Mouse (Mus musculus) urinary bladder, adult 18-20 months (tissue): Measurements from ENCODE around the gene Agbl1.
"Not testable (repeated sequence)": the region's sequence is repeated elsewhere in the genome, so short reads cannot be mapped to it uniquely, and the experiment has no call there.

ENCODE experiments used
- DNase-seq, 2 experiments: peaks; one replicate each; pipeline ENCODE4 v3.0.0; 2022; ENCODE audit warnings: low spot score in 2 of 2, mixed read lengths in 2 of 2

Gene Agbl1

DNA sequence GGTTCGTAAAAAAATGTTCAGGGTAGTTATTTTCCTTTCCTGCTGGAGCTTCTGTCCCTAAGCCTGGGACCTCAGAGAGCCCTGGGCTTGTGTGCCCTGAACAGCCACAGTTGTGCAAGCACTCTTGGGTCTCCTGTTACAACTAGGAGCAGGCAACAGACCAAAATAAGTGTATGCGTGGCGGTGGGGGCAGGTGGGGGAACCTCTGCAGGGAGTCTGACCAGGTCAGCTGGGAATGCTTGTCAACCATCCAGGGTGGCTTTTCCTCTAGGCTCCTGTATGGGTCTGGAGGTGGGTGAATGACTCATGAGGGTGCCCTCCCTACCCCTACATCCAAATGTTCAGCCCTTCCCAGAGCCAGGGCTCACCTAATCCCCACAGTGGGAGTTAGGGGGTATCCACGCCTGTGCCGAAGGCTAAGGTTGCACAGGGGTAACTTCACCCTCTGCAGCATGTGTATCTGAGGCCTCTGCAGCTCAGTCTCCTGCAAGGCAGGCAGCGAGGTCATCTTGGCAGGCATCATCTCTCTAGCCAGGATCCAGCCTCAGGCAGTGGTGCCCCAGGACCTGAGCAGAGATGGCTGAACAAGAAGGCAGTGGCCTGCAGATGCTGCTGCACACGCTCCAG, at the start of gene Agbl1:
Gene Agbl1, plus strand, starts transcription at position 577 of the 627 bp plus-strand sequence.
- no peak for DNase-seq

DNA sequence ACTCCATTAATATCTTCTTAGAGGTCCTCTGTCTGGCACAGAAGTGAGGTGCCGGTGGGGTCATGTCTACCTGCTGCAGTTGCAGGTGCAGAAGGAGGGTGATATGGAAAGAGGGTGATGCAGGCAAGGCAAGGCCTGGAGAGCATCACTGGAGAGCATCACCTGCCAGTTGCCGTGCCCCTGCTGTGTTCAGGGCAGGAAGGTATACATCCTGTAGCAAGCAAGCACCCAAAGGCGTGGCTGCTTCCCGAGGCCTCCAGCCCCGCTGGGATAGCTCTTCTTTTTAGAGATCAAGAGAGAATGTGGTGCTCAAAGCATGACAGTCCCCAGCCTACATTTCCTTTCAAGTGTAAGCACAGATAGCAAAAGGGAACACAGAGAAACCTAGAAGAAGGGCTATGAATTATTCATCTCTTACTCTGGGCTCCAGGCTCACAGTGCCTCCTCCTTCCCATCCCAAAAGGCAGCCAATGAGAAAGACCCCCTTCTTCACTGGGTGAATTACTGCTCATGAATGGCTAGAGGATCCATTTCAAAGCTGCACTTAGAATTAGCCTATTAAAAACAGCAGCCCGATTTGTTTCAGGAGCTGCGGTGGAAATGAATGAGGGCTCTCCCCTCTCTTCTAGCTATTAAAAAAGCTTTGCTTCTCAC, 44.6 kb upstream of the Agbl1 start:
- DNase-seq = no peak

DNA sequence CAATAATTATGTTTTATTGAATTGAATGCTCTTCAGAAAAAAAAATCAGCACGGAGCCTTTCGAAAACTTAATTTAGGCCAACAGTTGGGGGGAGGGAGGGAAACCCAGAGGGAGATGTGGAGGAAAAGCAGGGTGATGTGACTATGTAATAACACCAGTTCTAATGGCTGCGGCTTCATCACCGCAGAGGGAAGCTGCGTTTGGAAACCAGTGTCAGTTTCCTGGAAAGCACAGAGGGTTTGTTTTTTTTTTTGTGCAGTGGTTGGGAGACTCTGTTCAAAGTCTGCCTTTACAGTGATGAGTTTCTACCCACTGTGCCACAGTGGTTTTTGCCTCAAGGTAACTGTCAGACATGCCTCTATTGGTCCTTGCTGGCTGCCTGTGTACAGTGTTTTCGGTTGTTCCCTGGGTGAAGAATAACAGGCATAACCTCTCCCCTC, 44.0 kb upstream of the Agbl1 start:
- DNase-seq = no peak

DNA sequence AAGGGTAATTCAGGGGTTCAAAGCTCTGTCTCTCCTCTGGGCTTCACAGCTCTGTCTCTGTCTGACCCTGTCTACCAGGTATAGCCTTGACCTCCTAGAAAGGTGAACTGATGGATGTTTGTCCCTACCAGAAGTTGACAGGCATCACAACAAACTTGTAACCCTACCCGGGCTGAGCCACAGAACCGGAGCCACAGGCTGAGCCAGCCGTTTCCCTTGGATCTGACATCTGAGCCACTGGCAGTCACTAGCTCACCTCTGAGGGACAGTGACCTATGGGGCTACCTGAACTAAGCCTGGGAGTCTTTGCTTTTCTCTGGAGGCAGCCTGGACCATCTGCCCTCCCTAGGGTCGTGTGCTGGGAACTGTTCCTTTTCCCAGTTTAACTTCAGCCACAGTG, 11.1 kb upstream of the Agbl1 start:
- DNase-seq = no peak

DNA sequence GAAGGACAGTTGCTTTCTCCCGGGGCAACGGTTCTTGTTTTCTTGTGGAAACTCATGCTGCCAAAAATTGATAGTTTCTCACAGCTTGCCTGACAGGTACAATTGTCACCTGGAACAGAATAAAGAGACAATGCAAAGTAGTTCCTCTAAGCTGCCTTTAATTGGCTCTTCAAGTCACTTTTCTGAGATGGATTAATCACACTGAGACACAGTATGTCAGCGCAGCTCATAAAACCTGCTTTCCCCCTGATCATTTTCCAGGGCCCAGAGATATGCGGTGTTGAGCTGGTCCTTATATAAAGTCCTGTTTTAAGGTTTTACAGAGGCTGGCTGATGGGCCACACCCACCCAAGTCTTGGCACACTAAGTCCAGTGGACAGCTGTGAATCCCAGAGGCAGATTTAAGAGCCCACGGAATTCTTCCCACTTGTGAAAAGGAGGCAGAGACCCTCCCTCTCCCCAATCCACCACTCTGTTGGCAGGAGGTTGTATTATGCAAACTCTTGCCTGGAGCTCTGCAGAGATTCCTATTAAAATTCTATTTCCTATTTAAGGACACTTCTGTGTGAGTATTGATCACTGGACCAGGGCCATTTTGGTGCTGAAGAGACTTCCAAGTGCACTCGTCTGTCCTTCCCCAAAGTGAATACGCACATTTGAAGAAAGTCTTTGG, 9.8 kb upstream of the Agbl1 start:
- no peak for DNase-seq

DNA sequence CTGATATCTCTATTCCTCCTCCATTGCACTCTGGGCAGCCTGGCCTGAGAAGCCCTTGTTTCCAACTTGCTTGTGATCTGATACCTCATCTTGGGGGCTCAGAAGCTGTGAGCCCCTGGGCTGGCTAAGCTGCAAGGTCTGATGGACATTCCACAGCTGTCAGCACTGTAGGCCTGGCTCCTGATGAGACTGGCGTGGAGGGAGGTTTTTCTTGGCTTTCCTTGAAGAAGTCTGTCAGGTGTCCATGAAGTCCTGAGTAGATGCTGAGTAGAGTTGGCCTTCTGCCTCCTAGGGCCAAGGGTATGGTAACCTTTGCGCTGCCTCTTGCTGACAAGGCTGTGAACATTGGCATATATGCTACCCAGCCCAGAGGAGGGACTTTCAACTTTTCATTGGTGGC, 7.0 kb upstream of the Agbl1 start:
- DNase-seq = no peak

DNA sequence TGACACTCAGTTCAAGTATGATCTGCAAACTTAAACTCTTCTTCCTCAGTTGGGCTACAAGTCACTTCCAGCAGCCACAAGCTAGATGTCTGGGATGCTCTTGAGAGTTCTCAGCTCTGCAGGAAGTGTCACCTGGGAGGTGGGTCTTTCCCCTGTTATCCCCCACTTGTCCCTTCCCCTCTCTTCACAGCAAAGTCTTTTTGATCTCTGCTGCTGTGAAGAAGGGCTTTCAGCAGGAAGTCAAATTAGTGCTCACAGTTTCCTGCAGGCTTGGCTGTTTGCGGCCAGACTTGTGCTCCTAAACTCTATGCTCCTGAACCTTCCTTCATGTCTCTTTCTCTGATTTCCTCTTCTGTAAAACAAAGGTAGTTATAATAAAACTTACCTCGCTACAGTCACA, 806 bp upstream of the Agbl1 start:
- no peak for DNase-seq

DNA sequence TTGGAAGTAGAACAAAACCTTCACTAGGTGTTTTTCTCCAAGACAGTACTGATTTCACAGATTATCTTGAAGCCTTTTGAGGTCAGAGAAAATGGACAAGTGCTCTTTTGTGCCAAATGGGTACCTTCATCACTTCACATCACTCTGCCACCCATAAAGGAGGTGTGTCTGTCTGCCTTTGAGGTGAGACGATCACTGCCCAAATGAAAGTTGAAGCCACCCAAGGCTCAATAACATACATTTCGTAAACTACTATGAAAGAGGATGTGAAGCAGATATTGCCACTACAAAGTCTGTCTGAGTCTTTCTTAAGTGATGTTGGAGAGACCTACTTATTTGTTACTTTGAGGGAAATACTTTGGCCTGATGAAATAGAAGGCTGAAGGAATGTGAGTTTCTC, 4.6 kb downstream of the Agbl1 start:
- no peak for DNase-seq

DNA sequence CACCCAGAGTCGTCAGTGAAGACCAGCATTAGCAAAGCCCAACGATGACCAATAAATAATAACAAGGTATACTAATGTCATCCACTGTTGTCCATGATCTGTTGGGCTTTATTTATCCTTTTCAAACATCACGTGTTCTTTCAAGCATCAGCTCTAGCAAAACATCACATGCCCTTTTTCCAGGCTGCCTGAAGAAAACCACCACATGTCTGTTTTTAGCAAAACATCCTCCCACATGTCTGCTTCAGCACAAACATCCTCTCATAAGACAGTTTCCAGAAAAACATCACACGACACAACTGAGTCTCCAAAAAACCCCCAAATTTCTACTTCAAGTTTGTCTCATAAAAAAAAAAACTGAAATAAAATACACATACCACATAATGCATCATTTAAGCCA, 7.8 kb downstream of the Agbl1 start:
- no peak for DNase-seq

DNA sequence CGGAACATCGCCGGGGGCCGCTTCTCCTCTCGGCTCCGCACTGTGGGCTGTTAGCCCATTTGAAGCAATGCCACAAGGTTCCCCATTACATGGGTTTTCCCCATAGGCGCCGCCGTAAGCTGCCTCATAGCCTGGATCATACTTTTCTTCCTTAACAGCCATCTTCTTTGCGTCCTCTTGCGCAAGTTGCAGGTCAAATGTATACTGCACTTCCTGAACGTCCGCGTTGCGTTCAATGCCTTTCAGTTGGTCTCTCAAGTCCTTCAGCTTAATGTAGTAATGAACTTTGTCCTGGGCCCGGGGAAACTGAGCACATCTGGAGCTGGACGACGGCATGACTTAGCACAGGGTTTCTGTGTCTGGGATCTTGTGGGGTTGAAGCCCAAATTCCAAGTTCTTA, 15.2 kb downstream of the Agbl1 start:
- not testable (repeated sequence) for DNase-seq

DNA sequence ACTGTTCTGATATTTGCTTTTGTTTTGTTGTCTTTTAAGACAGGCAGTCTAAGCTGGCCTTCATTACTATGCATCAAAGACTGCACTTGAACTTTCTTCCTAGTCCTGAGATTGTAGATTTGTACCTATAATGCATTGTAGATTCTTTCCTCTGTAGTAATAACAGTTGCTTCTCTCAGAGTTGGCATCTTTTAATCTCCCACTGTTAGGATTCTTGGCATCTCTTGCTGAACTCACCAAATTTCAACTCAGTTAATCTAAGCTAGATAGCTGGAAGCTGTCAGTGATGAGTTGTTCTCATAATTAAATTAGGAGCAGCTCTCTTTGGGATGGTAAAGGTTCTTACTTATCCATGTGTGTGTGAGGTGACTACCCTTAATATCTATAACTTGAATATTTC, 45.4 kb downstream of the Agbl1 start:
- no peak for DNase-seq

DNA sequence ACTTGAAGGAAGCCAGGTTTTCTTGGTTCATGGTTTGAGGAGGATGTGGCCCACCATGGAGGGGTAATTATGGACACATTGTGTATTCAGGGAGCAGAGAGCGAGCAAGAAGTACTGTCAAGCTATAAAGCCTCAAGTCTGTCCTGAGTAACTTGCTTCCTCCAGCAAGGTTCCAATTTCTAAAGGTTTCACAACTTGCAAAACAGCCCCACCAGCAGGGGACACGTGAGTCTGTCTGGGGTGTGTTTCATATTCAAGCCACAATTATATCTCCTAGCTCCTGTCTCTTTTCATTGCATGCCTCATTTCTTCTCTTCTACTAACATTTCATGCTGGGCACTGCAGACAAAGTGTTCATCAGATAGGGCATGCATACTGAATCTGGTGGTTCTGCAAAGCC, 53.1 kb downstream of the Agbl1 start:
- DNase-seq = no peak

DNA sequence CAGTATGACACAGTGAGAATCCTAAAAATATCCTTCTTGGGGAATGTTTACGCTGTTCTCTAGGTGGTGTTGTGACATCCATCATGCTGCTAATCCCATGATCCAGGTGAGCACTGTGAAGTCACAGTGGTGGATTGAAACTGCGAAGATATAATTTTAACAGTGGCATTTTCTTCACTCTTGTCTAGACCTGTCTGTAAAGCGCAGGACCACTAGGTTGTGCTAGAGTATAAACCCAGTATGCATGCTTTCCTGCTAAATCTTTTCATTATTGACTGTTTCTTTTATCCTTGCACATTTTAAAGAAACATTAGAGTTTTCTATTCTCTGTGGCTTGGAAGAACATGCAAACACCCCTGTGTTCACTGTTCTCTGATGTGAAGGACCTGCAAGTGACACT, 57.8 kb downstream of the Agbl1 start:
- no peak for DNase-seq

DNA sequence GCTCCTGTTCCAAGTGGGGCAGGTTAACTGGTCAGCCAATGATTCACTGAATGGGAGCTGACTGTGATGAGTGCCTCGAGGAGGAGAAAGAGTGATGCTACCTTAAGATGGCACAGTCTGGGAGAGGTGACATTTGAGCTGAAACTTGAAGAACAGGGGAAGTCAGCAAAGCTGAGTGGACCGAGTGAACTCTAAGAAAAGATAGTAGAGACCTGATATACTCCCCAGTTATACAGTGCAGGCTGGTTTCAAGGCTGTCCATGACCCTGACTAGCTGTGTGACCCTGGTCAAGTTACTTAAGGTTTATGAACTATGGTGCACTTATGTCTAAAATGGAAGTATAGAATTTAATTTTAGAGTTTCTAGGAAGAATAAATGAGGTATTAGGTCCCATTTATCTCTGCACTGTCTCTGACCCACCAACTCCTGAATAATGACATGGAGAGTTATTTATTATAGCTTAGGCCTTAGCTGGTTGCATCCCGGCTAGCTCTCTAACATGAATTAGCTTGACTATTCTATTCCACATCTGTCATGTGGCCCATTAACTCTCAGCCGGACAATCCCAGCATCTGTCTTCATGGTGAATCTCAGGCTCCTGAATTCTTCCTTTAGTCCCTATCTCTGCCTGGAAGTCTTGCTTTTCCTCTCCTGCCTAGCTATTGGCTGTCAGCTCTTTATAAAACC, 92.3 kb downstream of the Agbl1 start:
- no peak for DNase-seq

DNA sequence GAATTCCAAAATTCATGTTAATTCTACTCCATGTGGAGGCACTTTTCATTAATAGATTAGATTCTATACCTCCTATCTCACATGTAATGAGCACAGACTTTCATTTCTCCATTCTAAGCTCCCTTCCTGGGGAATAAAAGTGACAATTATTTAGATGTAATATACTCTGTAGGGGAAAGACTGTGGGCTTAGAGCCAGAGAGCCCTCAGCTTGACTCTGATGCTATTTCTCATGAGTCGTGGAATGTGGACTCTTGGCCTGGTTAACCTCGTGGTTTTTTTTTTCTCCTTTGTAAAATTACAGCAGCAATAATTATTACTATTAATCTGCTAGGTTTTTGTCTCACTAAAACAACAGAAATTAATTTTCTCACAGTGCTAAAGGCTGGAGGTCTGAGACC, 96.4 kb downstream of the Agbl1 start:
- DNase-seq = no peak

DNA sequence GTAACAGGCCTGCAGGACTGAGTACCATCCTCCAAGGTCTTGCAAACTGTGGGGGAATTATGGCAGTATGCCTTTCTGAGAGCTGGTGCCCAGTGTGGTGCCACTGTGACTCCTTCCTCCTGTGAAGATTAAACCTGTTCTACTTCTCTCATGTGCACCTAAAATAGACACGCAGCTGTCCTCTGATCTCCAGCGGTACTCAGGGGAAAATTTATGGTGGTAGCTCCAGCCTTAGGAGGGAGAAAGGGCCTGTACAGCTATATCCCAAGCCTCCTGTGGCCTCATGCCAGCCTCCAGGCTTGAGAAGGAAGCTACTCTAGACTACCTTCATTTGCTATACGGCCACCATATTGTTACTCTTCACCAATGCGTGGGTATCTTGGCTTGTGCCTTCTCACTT, 109.6 kb downstream of the Agbl1 start:
- no peak for DNase-seq

DNA sequence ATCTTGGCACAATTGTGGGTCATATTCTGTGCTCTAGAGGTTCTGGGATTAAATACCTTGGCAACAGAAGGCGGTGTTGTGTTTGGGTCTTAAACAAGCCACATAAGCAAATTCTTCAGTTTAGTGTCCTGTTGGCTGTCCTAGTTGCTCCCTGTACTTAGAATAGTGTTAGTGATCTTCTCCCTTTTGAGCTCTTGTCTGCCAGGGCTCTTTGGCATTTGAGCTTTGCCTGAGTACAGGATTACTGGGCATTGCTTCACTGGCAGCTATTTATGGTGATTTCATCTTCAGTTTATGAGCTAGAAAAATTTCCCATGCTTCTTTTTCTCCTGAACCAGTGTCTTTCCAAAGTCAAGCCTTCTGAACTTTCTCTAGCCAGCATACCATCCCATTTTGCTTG, 111.9 kb downstream of the Agbl1 start:
- DNase-seq = no peak

DNA sequence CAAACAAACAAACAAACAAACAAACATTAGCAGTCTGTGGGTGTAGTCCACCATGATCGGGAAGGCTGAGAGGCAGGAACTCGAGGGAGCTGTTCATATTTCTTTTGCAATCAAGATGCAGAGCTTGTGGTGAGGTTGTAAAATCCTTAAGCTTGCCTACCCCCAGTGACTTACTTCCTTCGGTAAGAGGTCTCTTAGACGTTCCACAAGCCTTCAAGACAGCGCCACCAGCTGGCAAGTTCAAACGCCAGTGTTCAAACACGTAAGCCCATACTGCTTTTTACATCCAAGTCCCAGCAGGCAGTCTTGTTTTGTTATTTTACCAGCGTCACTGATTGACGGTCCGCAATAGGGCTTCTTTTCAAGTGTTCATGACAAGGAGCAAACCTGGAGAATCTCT, 123.8 kb downstream of the Agbl1 start:
- DNase-seq = no peak

DNA sequence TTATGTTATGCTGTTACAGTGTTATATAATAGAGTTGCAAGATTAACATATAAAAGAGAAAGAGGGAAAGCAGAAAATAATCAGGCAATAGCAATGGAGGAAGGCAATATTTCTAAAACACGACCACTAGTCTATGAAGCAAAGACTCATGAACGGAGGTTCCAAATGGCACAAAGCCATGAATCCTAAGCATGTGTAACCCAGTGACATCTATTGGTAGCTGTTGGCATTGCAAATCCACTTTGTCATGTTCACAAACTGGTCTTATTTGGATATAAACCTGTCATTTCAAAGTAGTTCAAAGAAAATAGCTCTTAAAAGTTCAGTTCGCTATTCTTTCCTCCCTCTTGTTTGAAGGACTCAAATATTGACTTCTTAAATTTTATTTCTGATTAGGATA, 124.8 kb downstream of the Agbl1 start:
- no peak for DNase-seq

DNA sequence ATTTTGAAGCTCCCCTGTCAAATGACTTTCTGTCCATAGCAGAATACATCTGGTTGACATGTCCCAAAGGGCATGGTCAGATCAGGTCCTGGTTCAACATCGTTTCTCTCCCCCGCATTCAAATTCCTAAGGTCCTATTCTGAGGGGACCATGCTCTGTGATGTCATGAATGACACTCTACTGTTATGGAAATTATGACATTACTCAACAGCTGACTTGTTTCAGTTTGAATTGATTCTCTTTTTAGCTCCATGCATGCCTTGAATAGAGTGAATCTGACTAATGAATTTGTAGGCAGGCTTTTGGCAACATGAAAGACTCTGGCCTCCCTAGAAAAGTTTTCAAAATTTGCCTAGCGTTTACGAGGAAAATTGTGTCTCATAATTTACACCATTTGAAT, 141.6 kb downstream of the Agbl1 start:
- DNase-seq = no peak

DNA sequence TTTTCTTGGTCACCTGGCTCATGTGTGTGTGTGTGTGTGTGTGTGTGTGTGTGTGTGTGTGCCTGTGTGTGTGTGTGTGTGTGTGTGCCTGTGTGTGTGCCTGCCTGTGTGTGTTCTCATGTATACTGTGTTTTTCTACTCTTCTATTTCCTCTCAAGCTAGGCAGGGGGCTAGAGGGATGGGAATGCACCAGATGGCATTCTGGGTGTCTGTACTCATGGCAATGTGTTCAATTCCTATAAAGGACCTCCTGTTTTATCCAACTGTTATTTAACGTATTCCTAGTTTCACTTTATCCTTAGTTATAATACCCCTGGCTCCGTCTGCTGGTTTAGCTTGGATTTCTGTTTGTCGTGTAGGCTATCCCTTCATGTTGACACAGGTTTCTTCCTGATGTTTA, 149.8 kb downstream of the Agbl1 start:
- no peak for DNase-seq

DNA sequence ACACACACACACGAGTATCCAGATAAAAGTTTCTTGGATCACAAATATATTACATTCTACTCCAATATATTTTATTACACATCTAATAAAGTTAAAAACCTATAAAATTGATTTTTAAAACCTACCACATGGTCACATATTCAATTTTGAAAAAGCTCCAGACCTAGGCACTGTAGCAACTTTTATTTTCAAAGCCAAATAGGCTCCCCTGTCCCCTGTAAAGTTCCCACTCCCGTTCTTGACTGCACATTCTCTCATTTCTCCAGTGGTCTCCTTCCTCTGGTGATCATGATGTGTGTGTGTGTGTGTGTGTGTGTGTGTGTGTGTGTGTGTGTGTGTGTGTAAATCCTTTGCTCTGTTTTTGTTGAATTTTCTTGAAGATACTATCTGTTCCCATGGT, 152.3 kb downstream of the Agbl1 start:
- DNase-seq = no peak

DNA sequence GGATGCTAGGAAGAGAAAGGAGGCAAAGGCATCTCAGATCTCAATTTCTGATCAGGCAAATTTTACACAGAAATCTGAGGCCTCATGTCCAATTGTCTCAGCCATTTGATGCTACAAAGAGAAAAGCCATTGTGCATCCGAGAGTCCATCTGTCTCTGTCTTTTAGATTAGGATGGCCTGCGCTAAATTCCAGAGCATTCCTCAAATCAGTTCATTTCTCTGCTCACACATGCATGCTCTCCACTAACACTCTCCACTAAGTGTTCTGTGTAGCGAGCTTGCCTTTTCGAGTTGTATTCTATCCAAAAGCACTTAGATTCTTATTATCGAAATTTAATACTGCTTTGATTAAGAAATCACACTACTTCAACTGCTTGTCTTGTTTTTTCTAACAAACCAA, 159.6 kb downstream of the Agbl1 start:
- no peak for DNase-seq
